ENCODE assay signal across 8 mouse cellular contexts in genomic region chr8:10945490-10945889, GRCm38 (mm10).
DNase-seq lines count a peak whose midpoint lies in the region; ATAC-seq and TF ChIP-seq lines count a peak whose summit lies in the region.

No protein-coding gene starts in this region.

- H3K36me3 ChIP-seq in heart, embryonic 14.5 days (ENCODE audit: control insufficient read depth, insufficient read depth, low read length) = no peaks in the 10 kb centered on the region
- H3K36me3 ChIP-seq in MEL (ENCODE audit: control insufficient read depth in 1 of 2, insufficient read depth in 2 of 2, low read length in 2 of 2) = peaks cover 0 to 8% of the 10 kb centered on the region in 2 experiments; a peak in 2 of 4 replicates
- H3K36me3 ChIP-seq in hindbrain, embryonic 15.5 days = no peaks in the 10 kb centered on the region
- H3K36me3 ChIP-seq in megakaryocyte, embryonic 14.5 days (replicated peaks; ENCODE audit: low read length) = no peaks in the 10 kb centered on the region

- ATAC-seq in heart, embryonic 14.5 days (ENCODE audit: insufficient number of reproducible peaks, insufficient read depth, low FRiP score, low read depth) = no peak
- 0 out of 2 replicates have a peak, but pooled peaks have one; percentile 32 for ATAC-seq in hindbrain, embryonic 15.5 days (ENCODE audit: low FRiP score, low read depth)

- intact Hi-C loops in heart, postnatal 25 days (cut with DNase I) = loop anchor here (2.0 kb wide), 1 partner anchor 15 kb away; no protein-coding TSS in a partner anchor

- peaks cover 28 to 34% of the 10 kb centered on the region in 2 experiments for H3K4me1 ChIP-seq in heart, embryonic 14.5 days (ENCODE audit: control insufficient read depth in 2 of 2, insufficient read depth in 2 of 2, low read length in 2 of 2)
- peaks cover 2 to 20% of the 10 kb centered on the region in 2 experiments; a peak in 3 of 4 replicates for H3K4me1 ChIP-seq in MEL (ENCODE audit: control insufficient read depth in 1 of 2, insufficient read depth in 2 of 2, low read length in 2 of 2)
- peaks cover 20% of the 10 kb centered on the region for H3K4me1 ChIP-seq in hindbrain, embryonic 15.5 days (replicated peaks)
- peaks cover 45% of the 10 kb centered on the region for H3K4me1 ChIP-seq in megakaryocyte, embryonic 14.5 days

- H3K79me2 ChIP-seq in MEL (ENCODE audit: control insufficient read depth, insufficient read depth, low read length, poor library complexity) = no peaks in the 10 kb centered on the region; the same call in 1 of the 2 replicates

- no peak overlapping the region for H3K4me3 ChIP-seq in heart, embryonic 14.5 days (ENCODE audit: control insufficient read depth in 1 of 2, insufficient read depth in 1 of 2, low read depth in 1 of 2, low read length in 2 of 2)
- peak overlapping the region in 1 of 2 experiments; percentile 24; a peak in 2 of 4 replicates for H3K4me3 ChIP-seq in MEL (ENCODE audit: control insufficient read depth in 1 of 2, insufficient read depth in 1 of 2, low read depth in 2 of 2, low read length in 2 of 2)
- H3K4me3 ChIP-seq in hindbrain, embryonic 15.5 days = no peak overlapping the region
- H3K4me3 ChIP-seq in megakaryocyte, embryonic 14.5 days (replicated peaks) = peak overlapping the region; percentile 88

- DNase-seq in heart, postnatal 25 days (ENCODE audit: low spot score) = no peak
- DNase-seq in MEL (ENCODE audit: low read depth, low spot score) = no peak
- DNase-seq in testis, postnatal 14 days (ENCODE audit: low spot score) = no peak
- no peak for DNase-seq in spleen, adult 12 weeks (ENCODE audit: low spot score)
- no peak for DNase-seq in cerebellum, postnatal 4 days (ENCODE audit: low spot score in 2 of 2)

- TF ChIP-seq POLR2A in MEL (IDR thresholded peaks at IDR 0.05; ENCODE audit: control insufficient read depth in 1 of 2, insufficient read depth in 1 of 2, low read depth in 1 of 2, low read length in 2 of 2, poor library complexity in 1 of 2) = no peak

- peaks cover 7% of the 10 kb centered on the region; the same call in 1 of the 2 replicates for H3K27me3 ChIP-seq in heart, embryonic 14.5 days (ENCODE audit: control insufficient read depth, insufficient read depth, low read length)
- no peaks in the 10 kb centered on the region for H3K27me3 ChIP-seq in MEL (ENCODE audit: control insufficient read depth in 1 of 2, insufficient read depth in 2 of 2, low read length in 2 of 2)
- no peaks in the 10 kb centered on the region for H3K27me3 ChIP-seq in hindbrain, embryonic 15.5 days
- peaks cover 30% of the 10 kb centered on the region for H3K27me3 ChIP-seq in megakaryocyte, embryonic 14.5 days (replicated peaks)

- WGBS in heart, embryonic 14.5 days = 55% methylated on average over 2 of the region's 2 CpGs
- 88% methylated on average over 2 of the region's 2 CpGs for WGBS in hindbrain, embryonic 15.5 days

- TF ChIP-seq CTCF in MEL (IDR thresholded peaks at IDR 0.05 in 2 of 3, conservative IDR thresholded peaks at IDR 0.05 in 1 of 3; ENCODE audit: control insufficient read depth in 1 of 3, insufficient read depth in 1 of 3, low read depth in 2 of 3, low read length in 3 of 3, poor library complexity in 1 of 3, severe bottlenecking in 1 of 3) = no peak

- H3K4me2 ChIP-seq in heart, embryonic 14.5 days (ENCODE audit: low read length) = no peak overlapping the region
- H3K4me2 ChIP-seq in hindbrain, embryonic 15.5 days = peak overlapping the region; percentile 46; the same call in 1 of the 2 replicates

- no peaks in the 10 kb centered on the region for H3K9me3 ChIP-seq in heart, embryonic 14.5 days (ENCODE audit: control insufficient read depth, low read length)
- H3K9me3 ChIP-seq in MEL (replicated peaks; ENCODE audit: insufficient read depth, low read length) = no peaks in the 10 kb centered on the region
- H3K9me3 ChIP-seq in hindbrain, embryonic 15.5 days = no peaks in the 10 kb centered on the region
- peaks cover 2% of the 10 kb centered on the region; the same call in 1 of the 2 replicates for H3K9me3 ChIP-seq in megakaryocyte, embryonic 14.5 days

- no peak for TF ChIP-seq EP300 in MEL (IDR thresholded peaks at IDR 0.05; ENCODE audit: low read depth in 1 of 2, low read length in 2 of 2)

- peak overlapping the region; percentile 57 to 65; a peak in 3 of 4 replicates for H3K27ac ChIP-seq in heart, embryonic 14.5 days (replicated peaks in 1 of 2; ENCODE audit: control insufficient read depth in 1 of 2, insufficient read depth in 1 of 2, low read depth in 2 of 2, low read length in 2 of 2)
- H3K27ac ChIP-seq in MEL (ENCODE audit: control insufficient read depth, low read depth, low read length) = peak overlapping the region; percentile 65
- H3K27ac ChIP-seq in hindbrain, embryonic 15.5 days (replicated peaks) = peak overlapping the region; percentile 33

- no peak overlapping the region for H3K9ac ChIP-seq in heart, embryonic 14.5 days (ENCODE audit: low read length)
- H3K9ac ChIP-seq in MEL (ENCODE audit: control insufficient read depth, low read depth, low read length, poor library complexity, severe bottlenecking) = peak overlapping the region; percentile 36
- no peak overlapping the region for H3K9ac ChIP-seq in hindbrain, embryonic 15.5 days

- TF ChIP-seq RAD21 in MEL (IDR thresholded peaks at IDR 0.05; ENCODE audit: low read depth, low read length) = no peak

TF ChIP-seq in MEL, 35 proteins besides CTCF, POLR2A, EP300 and RAD21:
- TF ChIP-seq MAX (IDR thresholded peaks at IDR 0.05; ENCODE audit: low read length) (no peak), POLR2AphosphoS5 (IDR thresholded peaks at IDR 0.05; ENCODE audit: borderline replicate concordance, low read depth, low read length) (no peak)
